Mouse (Mus musculus) midbrain, embryonic 10.5 days (tissue): ENCODE measurements around the gene Wwc1. TPM values are rescaled to one million over a fixed set of nuclear protein-coding genes. Genes with fewer than 3 reads are reported as not detected.

Experiments used
- DNase-seq: peaks from one replicate; pipeline ENCODE4 v3.0.0-alpha.2; 2017; ENCODE audit warnings: low spot score
- H3K27ac ChIP-seq: fragments of 300-500 bp; sonication (generic); replicated peaks from 2 replicates; pipeline ENCODE4 v1.5.1; 2016; ENCODE audit warnings: mild to moderate bottlenecking
- H3K27me3 ChIP-seq: fragments of 300-500 bp; sonication (generic); 2 replicates; pipeline ENCODE4 v1.6.1; 2016; ENCODE audit warnings: low read depth, mild to moderate bottlenecking; ENCODE audit not compliant: poor library complexity, severe bottlenecking
- H3K36me3 ChIP-seq: fragments of 300-500 bp; sonication (generic); 2 replicates; pipeline ENCODE4 v1.6.1; 2016; ENCODE audit warnings: mild to moderate bottlenecking, moderate library complexity
- H3K4me1 ChIP-seq: fragments of 300-500 bp; sonication (generic); 2 replicates; pipeline ENCODE4 v1.6.1; 2016
- H3K4me3 ChIP-seq: fragments of 300-500 bp; sonication (generic); 2 replicates; pipeline ENCODE4 v1.5.1; 2016; ENCODE audit warnings: mild to moderate bottlenecking, moderate library complexity
- H3K9me3 ChIP-seq: fragments of 300-500 bp; sonication (generic); replicated peaks from 2 replicates; pipeline ENCODE4 v1.6.1; 2016; ENCODE audit warnings: mild to moderate bottlenecking
- WGBS: fragments of 180-500 bp; shearing (Covaris S2); methylation state at CpG from one replicate; pipeline ENCODE4 v1.1.7; 2016; 5-methylcytosine and 5-hydroxymethylcytosine counted together
- polyA plus RNA-seq: library from polyadenylated mRNA; unstranded; fragments of >200 nt; fragmentation: Nextera tagmentation; extraction: Ambion mirVana; gene quantifications from 2 replicates; pipeline ENCODE4 v1.2.1, GENCODE M21; 2016

Gene Wwc1
- polyA plus RNA-seq, 1 experiment from 2014 or later: 5.0 TPM

GRCm38 (mm10) chr11:35945187-35945586 lies 35.1 kb downstream of the Wwc1 start:
- H3K9me3 ChIP-seq: no peaks in the 10 kb centered on the region
- H3K36me3 ChIP-seq: no peaks in the 10 kb centered on the region
- no peak overlapping the region for H3K4me3 ChIP-seq
- no peaks in the 10 kb centered on the region for H3K27me3 ChIP-seq
- 89% methylated on average over 6 of the region's 6 CpGs for WGBS
- DNase-seq: no peak
- no peak overlapping the region for H3K27ac ChIP-seq
- H3K4me1 ChIP-seq: peaks cover 51% of the 10 kb centered on the region

DNA sequence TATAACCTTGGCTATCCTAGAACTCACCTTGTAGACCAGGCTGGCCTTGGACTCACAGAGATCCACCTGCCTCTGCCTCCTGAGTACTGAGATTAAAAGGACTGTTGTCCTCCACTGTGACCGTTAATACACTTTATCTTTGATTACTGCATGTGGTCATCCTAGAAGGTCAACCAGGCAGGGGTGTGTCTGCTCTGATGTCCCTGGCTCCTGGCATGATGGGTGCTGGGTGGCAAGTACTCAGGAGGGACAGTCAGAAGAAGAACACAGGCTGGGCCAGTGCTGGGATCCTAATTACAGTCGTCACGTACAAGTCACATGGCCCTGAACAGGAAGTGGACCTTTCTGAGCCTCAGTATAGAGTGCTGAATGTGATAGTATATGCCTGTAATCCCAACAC lies 38.7 kb downstream of the Wwc1 start:
- peak overlapping the region; percentile 69 for H3K27ac ChIP-seq
- H3K4me1 ChIP-seq: peaks cover 31% of the 10 kb centered on the region
- H3K4me3 ChIP-seq: no peak overlapping the region
- H3K36me3 ChIP-seq: no peaks in the 10 kb centered on the region
- WGBS: 84% methylated on average over 3 of the region's 3 CpGs
- no peaks in the 10 kb centered on the region for H3K27me3 ChIP-seq
- no peak for DNase-seq
- H3K9me3 ChIP-seq: no peaks in the 10 kb centered on the region

DNA sequence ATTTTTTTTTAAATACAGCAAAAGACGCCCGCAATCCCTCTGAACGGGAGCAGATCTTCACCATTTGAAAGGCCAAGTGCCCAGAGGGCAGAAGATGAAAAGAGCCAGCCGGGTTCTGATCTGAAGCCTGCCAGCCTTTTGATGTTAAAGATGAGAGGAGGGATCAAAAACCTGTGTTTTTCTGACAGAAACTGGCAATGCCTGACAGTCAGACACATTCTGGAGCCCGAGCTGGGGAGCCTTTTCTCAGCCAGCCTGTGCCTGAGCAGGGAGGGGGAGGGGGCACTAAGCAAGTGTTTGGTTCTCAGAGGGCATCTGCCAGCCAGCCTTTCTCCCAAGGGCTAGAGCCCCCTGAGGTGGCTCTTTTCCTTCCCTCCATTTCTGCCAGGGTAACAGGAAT lies 39.3 kb downstream of the Wwc1 start:
- Histone ChIP-seq H3K36me3 (no peaks in the 10 kb centered on the region), H3K27ac (peak overlapping the region; percentile 69), H3K9me3 (no peaks in the 10 kb centered on the region), H3K27me3 (no peaks in the 10 kb centered on the region), H3K4me3 (no peak overlapping the region), H3K4me1 (peaks cover 33% of the 10 kb centered on the region)
- DNase-seq: no peak
- WGBS: 71% methylated on average over 5 of the region's 5 CpGs

DNA sequence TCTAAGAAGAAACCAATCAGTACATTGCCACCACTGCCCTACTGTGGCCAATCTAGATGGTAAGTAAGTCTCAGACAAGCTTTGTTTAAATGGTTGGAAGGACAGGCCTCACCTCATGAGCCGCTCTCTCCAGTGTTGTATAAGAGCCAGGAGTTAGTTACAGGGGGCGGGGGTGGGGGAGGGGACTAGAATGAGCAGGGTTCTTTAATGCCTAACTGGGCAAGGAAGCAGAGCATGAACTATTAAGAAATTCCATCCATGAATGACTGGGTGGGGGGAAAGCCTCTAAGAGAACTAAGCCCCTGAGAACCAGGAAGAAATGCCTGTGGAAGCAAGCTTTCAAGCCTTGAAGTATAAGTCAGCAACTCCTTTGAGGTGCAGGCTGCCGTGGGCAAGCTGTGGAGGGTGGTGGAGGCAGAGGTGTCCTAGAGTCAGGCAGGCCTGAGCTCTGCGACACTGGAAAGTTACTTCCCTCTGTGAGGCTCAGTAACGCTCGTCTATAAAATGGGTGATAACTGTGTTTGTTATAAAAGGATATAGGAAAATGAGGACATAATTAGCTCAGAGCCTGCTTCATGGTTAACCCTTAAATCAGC lies 41.4 kb downstream of the Wwc1 start:
- WGBS: 50% methylated on average over 6 of the region's 6 CpGs
- H3K9me3 ChIP-seq: no peaks in the 10 kb centered on the region
- no peaks in the 10 kb centered on the region for H3K27me3 ChIP-seq
- peaks cover 54% of the 10 kb centered on the region for H3K4me1 ChIP-seq
- no peak overlapping the region for H3K4me3 ChIP-seq
- no peaks in the 10 kb centered on the region for H3K36me3 ChIP-seq
- no peak for DNase-seq
- no peak overlapping the region; the same call in 1 of the 2 replicates for H3K27ac ChIP-seq

- Histone ChIP-seq H3K27ac (peak overlapping the region; percentile 85), H3K27me3 (no peaks in the 10 kb centered on the region), H3K9me3 (no peaks in the 10 kb centered on the region), H3K4me3 (no peak overlapping the region), H3K36me3 (no peaks in the 10 kb centered on the region), H3K4me1 (peaks cover 68% of the 10 kb centered on the region)
- WGBS: 65% methylated on average over 3 of the region's 3 CpGs
- DNase-seq: no peak
Observed at GRCm38 (mm10) chr11:35935645-35936044, 44.7 kb downstream of the Wwc1 start.

GRCm38 (mm10) chr11:35935133-35935532 lies 45.2 kb downstream of the Wwc1 start:
- DNase-seq: no peak
- 96% methylated on average over 1 of the region's 1 CpGs for WGBS
- Histone ChIP-seq H3K27me3 (no peaks in the 10 kb centered on the region), H3K9me3 (no peaks in the 10 kb centered on the region), H3K27ac (peak overlapping the region; percentile 85), H3K4me3 (no peak overlapping the region), H3K36me3 (no peaks in the 10 kb centered on the region), H3K4me1 (peaks cover 65% of the 10 kb centered on the region)

GRCm38 (mm10) chr11:35933402-35934085 lies 46.8 kb downstream of the Wwc1 start:
- Histone ChIP-seq H3K27me3 (no peaks in the 10 kb centered on the region), H3K36me3 (no peaks in the 10 kb centered on the region), H3K27ac (peak overlapping the region; percentile 85), H3K4me3 (peak overlapping the region; percentile 38), H3K9me3 (no peaks in the 10 kb centered on the region), H3K4me1 (peaks cover 53% of the 10 kb centered on the region)
- peak; percentile 66 for DNase-seq
- WGBS: 7% methylated on average over 14 of the region's 14 CpGs

DNA sequence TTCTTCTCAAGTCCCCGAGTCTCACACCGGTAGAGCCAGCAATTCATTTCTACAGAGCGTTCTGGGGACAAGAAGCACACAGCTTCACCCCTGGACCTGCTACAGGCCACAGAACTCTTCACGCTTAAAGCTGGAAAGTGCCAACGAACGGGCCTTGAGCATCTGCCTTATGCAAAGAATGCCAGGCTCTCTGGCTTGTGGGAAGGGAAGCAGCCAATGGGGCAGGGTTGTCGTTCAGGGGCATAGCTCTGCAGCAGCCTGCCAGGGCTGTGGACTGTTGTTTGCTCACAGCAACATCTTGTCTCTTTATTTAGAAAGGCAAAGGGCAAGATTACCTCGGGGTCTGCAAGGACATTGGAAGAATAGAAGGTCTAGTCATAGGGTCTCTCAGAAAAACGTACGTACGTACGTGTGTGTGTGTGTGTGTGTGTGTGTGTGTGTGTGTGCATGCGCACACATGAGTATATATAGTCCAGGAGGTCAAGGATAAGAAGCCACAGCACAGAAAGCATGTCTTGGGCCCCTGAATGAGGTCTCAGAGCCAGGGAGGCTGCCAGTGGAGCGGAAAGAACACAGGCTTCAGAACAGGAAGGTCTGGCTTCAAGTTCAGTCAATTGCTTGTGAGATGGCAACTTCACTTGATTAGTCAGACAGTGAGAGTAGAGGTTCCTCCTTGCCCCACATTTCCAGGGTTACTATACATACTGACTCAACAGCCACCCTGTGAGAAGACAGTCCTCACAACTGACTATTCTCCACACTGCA lies 48.0 kb downstream of the Wwc1 start:
- Histone ChIP-seq H3K36me3 (no peaks in the 10 kb centered on the region), H3K27ac (peak overlapping the region; percentile 85), H3K9me3 (no peaks in the 10 kb centered on the region), H3K4me3 (no peak overlapping the region), H3K27me3 (no peaks in the 10 kb centered on the region), H3K4me1 (peaks cover 61% of the 10 kb centered on the region)
- 89% methylated on average over 14 of the region's 14 CpGs for WGBS
- DNase-seq: no peak

DNA sequence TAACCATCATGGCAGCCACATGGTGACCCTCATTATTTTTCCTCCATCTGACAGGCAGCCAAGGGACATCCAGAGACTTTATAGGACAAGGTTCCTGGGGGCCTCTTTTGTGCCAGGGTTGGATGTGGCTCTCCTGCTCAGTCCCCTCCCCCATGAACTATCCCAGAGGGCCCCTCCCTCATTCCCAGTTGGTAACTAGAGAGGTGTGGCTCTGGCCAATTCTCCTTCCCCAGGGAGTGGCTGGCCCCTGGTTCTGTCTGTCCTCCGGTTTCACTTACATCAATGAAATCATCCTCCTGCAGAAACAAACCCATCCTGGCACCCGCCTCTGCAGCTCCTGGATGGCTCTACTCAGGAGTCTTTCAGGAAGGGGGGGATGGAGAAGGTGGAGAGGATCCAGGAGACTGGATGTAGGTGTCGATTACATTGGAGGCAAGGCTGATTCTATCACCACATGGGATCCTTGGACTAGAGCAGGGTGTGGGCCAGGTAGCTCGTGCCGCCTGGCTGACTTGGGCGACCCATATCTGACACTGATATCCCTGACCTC lies 49.7 kb downstream of the Wwc1 start:
- Histone ChIP-seq H3K27me3 (no peaks in the 10 kb centered on the region), H3K9me3 (no peaks in the 10 kb centered on the region), H3K27ac (peak overlapping the region; percentile 33; the same call in 1 of the 2 replicates), H3K4me3 (no peak overlapping the region), H3K36me3 (no peaks in the 10 kb centered on the region), H3K4me1 (peaks cover 62% of the 10 kb centered on the region)
- 88% methylated on average over 6 of the region's 6 CpGs for WGBS
- no peak for DNase-seq

DNA sequence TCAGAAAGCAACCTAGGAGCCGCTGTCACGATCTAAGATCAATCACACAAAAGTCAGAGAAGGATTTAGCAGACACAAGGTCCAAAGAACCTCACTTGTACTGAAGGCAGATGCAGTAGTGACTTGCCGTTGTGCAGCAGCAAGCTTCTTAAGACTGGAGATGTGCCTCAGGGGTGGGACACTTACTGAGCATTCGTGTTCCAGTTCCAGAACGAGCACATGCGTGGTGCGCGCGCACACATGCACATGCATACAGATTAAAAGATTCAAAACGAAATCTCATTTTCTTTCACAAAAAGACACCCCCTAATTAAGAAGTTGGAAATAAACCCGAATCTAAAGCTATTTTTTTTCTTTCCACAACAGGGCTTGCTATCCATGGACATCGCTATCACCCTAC lies 51.9 kb downstream of the Wwc1 start:
- H3K27ac ChIP-seq: no peak overlapping the region
- DNase-seq: no peak
- 95% methylated on average over 12 of the region's 12 CpGs for WGBS
- H3K4me1 ChIP-seq: peaks cover 40% of the 10 kb centered on the region
- no peak overlapping the region for H3K4me3 ChIP-seq
- H3K36me3 ChIP-seq: no peaks in the 10 kb centered on the region
- no peaks in the 10 kb centered on the region for H3K9me3 ChIP-seq
- H3K27me3 ChIP-seq: no peaks in the 10 kb centered on the region

DNA sequence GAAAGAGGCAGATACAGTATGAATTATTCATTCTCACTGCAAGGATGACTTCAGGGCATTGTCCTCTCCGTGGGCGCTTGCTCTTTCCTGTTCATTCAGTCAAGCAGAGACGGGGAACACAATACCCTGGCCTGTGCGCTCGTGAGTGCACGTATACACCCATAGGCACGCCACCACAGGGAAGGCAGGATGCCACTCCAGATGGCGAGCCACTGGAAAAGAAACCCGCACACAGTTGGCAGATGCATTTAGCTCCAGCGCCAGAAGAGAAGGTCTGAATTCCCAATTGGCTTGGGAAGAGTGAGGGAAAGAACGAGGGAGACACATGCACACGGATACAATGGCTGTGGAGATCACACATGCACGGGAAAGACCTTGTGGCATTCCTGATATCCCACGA lies 53.0 kb downstream of the Wwc1 start:
- Histone ChIP-seq H3K36me3 (no peaks in the 10 kb centered on the region), H3K9me3 (no peaks in the 10 kb centered on the region), H3K27me3 (no peaks in the 10 kb centered on the region), H3K27ac (peak overlapping the region; percentile 81), H3K4me3 (no peak overlapping the region), H3K4me1 (peaks cover 36% of the 10 kb centered on the region)
- 72% methylated on average over 14 of the region's 14 CpGs for WGBS
- no peak for DNase-seq

- WGBS: 79% methylated on average over 7 of the region's 7 CpGs
- H3K27ac ChIP-seq: peak overlapping the region; percentile 19; the same call in 1 of the 2 replicates
- no peak for DNase-seq
Observed at GRCm38 (mm10) chr11:35925592-35925991, 54.7 kb downstream of the Wwc1 start.

More at GRCm38 (mm10) chr11:35925592-35925991, 54.7 kb downstream of the Wwc1 start:
- Histone ChIP-seq H3K4me3 (no peak overlapping the region), H3K4me1 (peaks cover 39% of the 10 kb centered on the region), H3K36me3 (no peaks in the 10 kb centered on the region), H3K27me3 (no peaks in the 10 kb centered on the region), H3K9me3 (no peaks in the 10 kb centered on the region)
